ENCODE assay signal across 8 mouse cellular contexts in the genomic region with DNA sequence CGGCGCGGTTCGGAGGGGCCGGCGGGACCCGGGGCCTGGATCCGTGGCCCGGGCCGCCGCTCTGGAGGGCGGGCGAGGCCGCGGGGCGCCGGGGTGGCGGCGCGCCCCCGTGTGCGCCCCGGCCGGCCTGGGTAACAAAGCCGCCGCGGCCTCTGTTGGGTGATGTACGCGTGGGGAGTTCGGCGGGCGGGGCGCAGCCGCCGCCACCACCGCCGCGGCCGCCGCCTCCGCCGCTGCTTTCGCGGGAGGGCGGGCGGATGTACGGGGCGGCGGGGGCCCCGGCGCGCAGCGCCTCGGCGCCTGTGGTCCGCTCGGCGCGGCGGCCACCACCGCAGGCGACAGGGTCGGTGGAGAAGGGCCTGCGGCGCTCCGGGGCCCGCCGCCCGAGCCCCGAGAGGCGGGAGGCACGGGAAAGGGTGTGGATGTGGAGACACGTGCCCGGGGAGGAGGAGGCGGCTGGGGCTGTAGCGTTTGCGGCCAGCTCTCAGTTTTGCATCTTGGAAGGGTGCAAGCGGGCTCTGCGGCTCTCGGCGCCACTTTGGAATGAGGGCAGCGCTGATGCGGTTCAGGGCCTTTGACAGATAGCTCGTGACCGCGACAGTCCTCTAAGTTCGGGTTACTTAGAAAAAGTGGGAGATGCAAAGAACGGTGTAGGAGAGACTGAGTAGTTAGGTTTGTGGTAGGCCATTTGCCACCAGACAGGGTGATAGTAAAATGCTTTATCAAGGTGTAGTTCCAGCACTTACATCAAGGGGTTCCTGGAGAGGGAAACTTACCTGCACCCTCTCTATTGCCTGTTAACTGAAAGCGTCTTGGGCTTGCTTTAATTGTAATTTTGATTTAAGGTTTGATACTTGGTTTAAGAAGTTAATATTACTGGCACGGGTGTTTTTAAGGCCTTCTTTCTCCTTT. TPM values are rescaled to one million over a fixed set of nuclear protein-coding genes. Genes with fewer than 3 reads are reported as not detected.
DNase-seq lines count a peak whose midpoint lies in the region; ATAC-seq and TF ChIP-seq lines count a peak whose summit lies in the region.

No protein-coding gene starts in this region.

- TF ChIP-seq EP300 in ES-Bruce4 (IDR thresholded peaks at IDR 0.05; ENCODE audit: insufficient read depth, low read depth, low read length): no peak

- H3K9ac ChIP-seq in ES-Bruce4 (ENCODE audit: low read depth, poor library complexity, severe bottlenecking): peak overlapping the region; percentile 98
- H3K9ac ChIP-seq in heart, embryonic 15.5 days: peak overlapping the region; percentile 95
- peak overlapping the region; percentile 95 for H3K9ac ChIP-seq in neural tube, embryonic 14.5 days (replicated peaks; ENCODE audit: low read depth, low read length)

- peak; percentile 44 for DNase-seq in c-Kit-negative CD71-positive TER-119-positive erythroid progenitor cells, embryonic 14.5 days (ENCODE audit: low read depth, low spot score)
- DNase-seq in kidney, postnatal 10 days: peak; percentile 68
- peak; percentile 47 for DNase-seq in lung, adult 2 months
- peak; percentile 46 for DNase-seq in thymus, adult 2 months

- H3K4me3 ChIP-seq in ES-Bruce4 (ENCODE audit: low read depth, low read length): peak overlapping the region; percentile 98
- peak overlapping the region; percentile 89 for H3K4me3 ChIP-seq in heart, embryonic 15.5 days
- H3K4me3 ChIP-seq in lung, adult 2 months (replicated peaks; ENCODE audit: extremely low read depth, low read depth, low read length): peak overlapping the region; percentile 91
- H3K4me3 ChIP-seq in neural tube, embryonic 14.5 days (ENCODE audit: low read depth, low read length): peak overlapping the region; percentile 89
- H3K4me3 ChIP-seq in thymus, adult 2 months (ENCODE audit: control insufficient read depth, insufficient read depth, low read length): peak overlapping the region; percentile 87

- no peaks in the 10 kb centered on the region for H3K9me3 ChIP-seq in ES-Bruce4 (replicated peaks; ENCODE audit: control insufficient read depth, insufficient read depth, low read length, poor library complexity, severe bottlenecking)
- no peaks in the 10 kb centered on the region for H3K9me3 ChIP-seq in heart, embryonic 15.5 days (replicated peaks)
- no peaks in the 10 kb centered on the region for H3K9me3 ChIP-seq in neural tube, embryonic 14.5 days (ENCODE audit: control insufficient read depth, low read length)

- H3K27me3 ChIP-seq in ES-Bruce4 (ENCODE audit: control insufficient read depth, insufficient read depth, low read length, poor library complexity, severe bottlenecking): no peaks in the 10 kb centered on the region
- H3K27me3 ChIP-seq in heart, embryonic 15.5 days: no peaks in the 10 kb centered on the region
- peaks cover 2% of the 10 kb centered on the region; the same call in 1 of the 2 replicates for H3K27me3 ChIP-seq in neural tube, embryonic 14.5 days (ENCODE audit: control insufficient read depth, insufficient read depth, low read length)
- H3K27me3 ChIP-seq in thymus, adult 2 months (ENCODE audit: control insufficient read depth, insufficient read depth, low read length): no peaks in the 10 kb centered on the region

- no peak overlapping the region for H3K27ac ChIP-seq in ES-Bruce4 (ENCODE audit: insufficient read depth, low read length)
- H3K27ac ChIP-seq in heart, embryonic 15.5 days: peak overlapping the region; percentile 99
- peak overlapping the region; percentile 99 for H3K27ac ChIP-seq in neural tube, embryonic 14.5 days (ENCODE audit: low read depth, low read length)
- peak overlapping the region; percentile 57 for H3K27ac ChIP-seq in thymus, adult 2 months (ENCODE audit: control insufficient read depth, insufficient read depth, low read length)

- peaks cover 42% of the 10 kb centered on the region for H3K36me3 ChIP-seq in ES-Bruce4 (ENCODE audit: control insufficient read depth, insufficient read depth, low read length, poor library complexity, severe bottlenecking)
- H3K36me3 ChIP-seq in heart, embryonic 15.5 days: peaks cover 35% of the 10 kb centered on the region
- H3K36me3 ChIP-seq in neural tube, embryonic 14.5 days (ENCODE audit: control insufficient read depth, insufficient read depth, low read length): peaks cover 23% of the 10 kb centered on the region
- H3K36me3 ChIP-seq in thymus, adult 2 months (ENCODE audit: control insufficient read depth, insufficient read depth, low read length): peaks cover 37% of the 10 kb centered on the region

- peak overlapping the region; percentile 73 for H3K4me2 ChIP-seq in heart, embryonic 15.5 days
- H3K4me2 ChIP-seq in neural tube, embryonic 14.5 days (ENCODE audit: low read depth, low read length): peak overlapping the region; percentile 87

- no peak for TF ChIP-seq CTCF in ES-Bruce4 (IDR thresholded peaks at IDR 0.05; ENCODE audit: low read depth, low read length)
- no peak for TF ChIP-seq CTCF in lung, adult 2 months (IDR thresholded peaks at IDR 0.05; ENCODE audit: insufficient read depth, low read length)
- TF ChIP-seq CTCF in thymus, adult 2 months (IDR thresholded peaks at IDR 0.05; ENCODE audit: borderline replicate concordance, control insufficient read depth, extremely low read depth, insufficient read depth, low read length, poor library complexity): no peak

- TF ChIP-seq POLR2A in ES-Bruce4 (IDR thresholded peaks at IDR 0.05; ENCODE audit: insufficient read depth, low read length): no peak
- TF ChIP-seq POLR2A in lung, adult 2 months (IDR thresholded peaks at IDR 0.05; ENCODE audit: borderline replicate concordance, extremely low read depth, low read depth, low read length): no peak
- no peak for TF ChIP-seq POLR2A in thymus, adult 2 months (IDR thresholded peaks at IDR 0.05; ENCODE audit: control insufficient read depth, extremely low read depth, insufficient read depth, low read length, poor library complexity)

- H3K4me1 ChIP-seq in ES-Bruce4 (ENCODE audit: control insufficient read depth, insufficient read depth, low read length): no peaks in the 10 kb centered on the region
- peaks cover 19% of the 10 kb centered on the region for H3K4me1 ChIP-seq in heart, embryonic 15.5 days (replicated peaks)
- H3K4me1 ChIP-seq in lung, adult 2 months (ENCODE audit: control insufficient read depth, insufficient read depth, low read length): peaks cover 4% of the 10 kb centered on the region
- peaks cover 19% of the 10 kb centered on the region for H3K4me1 ChIP-seq in neural tube, embryonic 14.5 days (ENCODE audit: control insufficient read depth, insufficient read depth, low read length)
- peaks cover 3% of the 10 kb centered on the region for H3K4me1 ChIP-seq in thymus, adult 2 months (replicated peaks; ENCODE audit: control insufficient read depth, insufficient read depth, low read length)

- under 1% methylated on average over 82 of the region's 90 CpGs for WGBS in heart, embryonic 15.5 days
- WGBS in lung, adult 2 months: 1% methylated on average over 88 of the region's 90 CpGs
- 1% methylated on average over 64 of the region's 90 CpGs for WGBS in neural tube, embryonic 14.5 days
- whole genome bisulfite sequencing in thymus, adult 2 months: 1% methylated on average over 85 of the region's 90 CpGs

- peak; percentile 70 for ATAC-seq in erythroid progenitor cell, adult 5-6 weeks (replicated peaks; ENCODE audit: low FRiP score, poor library complexity, severe bottlenecking)
- ATAC-seq in heart, embryonic 15.5 days (replicated peaks; ENCODE audit: insufficient number of reproducible peaks, insufficient read depth, low FRiP score, low read depth): peak; percentile 59
- peak; percentile 71 for ATAC-seq in neural tube, embryonic 14.5 days (ENCODE audit: low read depth)

RNA-seq across cellular contexts. Expression of a gene that starts 0.8 kb away (rescaled TPM):
- polyA plus RNA-seq in ES-Bruce4 (2011; ENCODE audit: insufficient read depth, insufficient read length, low read depth, missing spikeins): 298 and 313 TPM in 2 replicates
- 49.4 and 63.3 TPM in 2 replicates for total RNA-seq in erythroid progenitor cell, adult 5-6 weeks (2015; ENCODE audit: low replicate concordance)
- 26.5 and 36.8 TPM in 2 replicates for total RNA-seq in erythroid progenitor cell, adult 5-6 weeks (2017; ENCODE audit: low replicate concordance)
- polyA plus RNA-seq in heart, embryonic 15.5 days (2015; fragmentation: Nextera tagmentation; extraction: Ambion mirVana): 178 and 181 TPM in 2 replicates
- polyA plus RNA-seq in lung, adult 2 months (2012; rRNA removed): 14.5 and 20.3 TPM in 2 replicates
- polyA plus RNA-seq in neural tube, embryonic 14.5 days (2014; fragmentation: Nextera tagmentation; extraction: Ambion mirVana): 371 and 387 TPM in 2 replicates
- 42.1 and 44.7 TPM in 2 replicates for polyA plus RNA-seq in thymus, adult 2 months (2012; rRNA removed)

RNA-seq across cellular contexts. Expression of a gene that starts 30.3 kb away (rescaled TPM):
- 201 and 216 TPM in 2 replicates for polyA plus RNA-seq in ES-Bruce4 (2011; ENCODE audit: insufficient read depth, insufficient read length, low read depth, missing spikeins)
- total RNA-seq in erythroid progenitor cell, adult 5-6 weeks (2015; ENCODE audit: low replicate concordance): 547 and 759 TPM in 2 replicates
- total RNA-seq in erythroid progenitor cell, adult 5-6 weeks (2017; ENCODE audit: low replicate concordance): 386 and 437 TPM in 2 replicates
- polyA plus RNA-seq in heart, embryonic 15.5 days (2015; fragmentation: Nextera tagmentation; extraction: Ambion mirVana): 125 and 126 TPM in 2 replicates
- 46.5 and 89.9 TPM in 2 replicates for polyA plus RNA-seq in lung, adult 2 months (2012; rRNA removed)
- 176 and 180 TPM in 2 replicates for polyA plus RNA-seq in neural tube, embryonic 14.5 days (2014; fragmentation: Nextera tagmentation; extraction: Ambion mirVana)
- polyA plus RNA-seq in thymus, adult 2 months (2012; rRNA removed): 85.3 and 112 TPM in 2 replicates

RNA-seq across cellular contexts. Expression of a gene that starts 51.4 kb away (rescaled TPM):
- polyA plus RNA-seq in ES-Bruce4 (2011; ENCODE audit: insufficient read depth, insufficient read length, low read depth, missing spikeins): 43.0 and 43.3 TPM in 2 replicates
- 1.7 and 4.0 TPM in 2 replicates for total RNA-seq in erythroid progenitor cell, adult 5-6 weeks (2015; ENCODE audit: low replicate concordance)
- 4.9 and 9.8 TPM in 2 replicates for total RNA-seq in erythroid progenitor cell, adult 5-6 weeks (2017; ENCODE audit: low replicate concordance)
- 21.2 and 25.0 TPM in 2 replicates for polyA plus RNA-seq in heart, embryonic 15.5 days (2015; fragmentation: Nextera tagmentation; extraction: Ambion mirVana)
- polyA plus RNA-seq in lung, adult 2 months (2012; rRNA removed): 13.9 and 19.2 TPM in 2 replicates
- polyA plus RNA-seq in neural tube, embryonic 14.5 days (2014; fragmentation: Nextera tagmentation; extraction: Ambion mirVana): 52.4 and 52.9 TPM in 2 replicates
- polyA plus RNA-seq in thymus, adult 2 months (2012; rRNA removed): 18.6 and 19.0 TPM in 2 replicates

RNA-seq across cellular contexts. Expression of a gene that starts 51.7 kb away (rescaled TPM):
- polyA plus RNA-seq in ES-Bruce4 (2011; ENCODE audit: insufficient read depth, insufficient read length, low read depth, missing spikeins): 56.1 and 59.9 TPM in 2 replicates
- total RNA-seq in erythroid progenitor cell, adult 5-6 weeks (2015; ENCODE audit: low replicate concordance): 2.9 and 34.2 TPM in 2 replicates
- total RNA-seq in erythroid progenitor cell, adult 5-6 weeks (2017; ENCODE audit: low replicate concordance): 4.9 and 20.8 TPM in 2 replicates
- polyA plus RNA-seq in heart, embryonic 15.5 days (2015; fragmentation: Nextera tagmentation; extraction: Ambion mirVana): 28.7 and 34.7 TPM in 2 replicates
- 9.8 and 15.0 TPM in 2 replicates for polyA plus RNA-seq in lung, adult 2 months (2012; rRNA removed)
- polyA plus RNA-seq in neural tube, embryonic 14.5 days (2014; fragmentation: Nextera tagmentation; extraction: Ambion mirVana): 60.3 and 62.7 TPM in 2 replicates
- 19.6 and 30.4 TPM in 2 replicates for polyA plus RNA-seq in thymus, adult 2 months (2012; rRNA removed)
